Mouse (Mus musculus) CH12.LX (cell line): ENCODE measurements around the gene Dpm1. TPM values are rescaled to one million over a fixed set of nuclear protein-coding genes. Genes with fewer than 3 reads are reported as not detected.

Source experiments
- DNase-seq: peaks from one replicate; pipeline ENCODE4 v3.0.0-alpha.2; 2013; ENCODE audit errors: extremely low read depth
- H3K27ac ChIP-seq: 2 replicates; pipeline ENCODE4 v1.5.1; 2012; ENCODE audit warnings: low read depth, mild to moderate bottlenecking, control low read depth, moderate library complexity; ENCODE audit not compliant: insufficient read depth
- H3K27me3 ChIP-seq: replicated peaks from 2 replicates; pipeline ENCODE3; 2012; ENCODE audit warnings: inconsistent platforms
- H3K36me3 ChIP-seq, 2 experiments: replicated peaks in 1 of 2; 2 replicates each; pipeline versions ENCODE3 to v1.6.1; 2012; ENCODE audit warnings: inconsistent platforms in 1 of 2, low read length in 1 of 2, mild to moderate bottlenecking in 1 of 2, mixed read lengths in 1 of 2, moderate library complexity in 1 of 2; ENCODE audit not compliant: control insufficient read depth in 1 of 2, insufficient read depth in 1 of 2
- H3K4me1 ChIP-seq, 2 experiments: 2 replicates each; pipeline ENCODE4 v1.6.1; 2012; ENCODE audit warnings: inconsistent platforms in 1 of 2, moderate library complexity in 1 of 2; ENCODE audit not compliant: insufficient read depth in 2 of 2, control insufficient read depth in 1 of 2
- H3K4me2 ChIP-seq: 2 replicates; pipeline ENCODE4 v1.6.1; 2012; ENCODE audit warnings: low read depth, mild to moderate bottlenecking, control low read depth; ENCODE audit not compliant: poor library complexity, insufficient read depth, severe bottlenecking
- H3K4me3 ChIP-seq, 3 experiments: fragments of 150-350 bp in 1 of 3; sonication (generic) in 1 of 3; replicated peaks in 1 of 3; 2 replicates each; pipeline versions ENCODE3 to v1.5.1; 2011 to 2012; ENCODE audit warnings: low read depth in 2 of 3, low read length in 2 of 3, mild to moderate bottlenecking in 2 of 3, moderate library complexity in 2 of 3, control low read depth in 1 of 3, improper control_type of control experiment in 1 of 3, inconsistent platforms in 1 of 3, mixed read lengths in 1 of 3; ENCODE audit not compliant: poor library complexity in 1 of 3
- H3K79me2 ChIP-seq: replicated peaks from 2 replicates; pipeline ENCODE4 v1.6.1; 2012; ENCODE audit warnings: mild to moderate bottlenecking, moderate library complexity; ENCODE audit not compliant: control insufficient read depth, poor library complexity, insufficient read depth, severe bottlenecking; ENCODE audit errors: extremely low read depth
- H3K9ac ChIP-seq: 2 replicates; pipeline ENCODE4 v1.6.1; 2012; ENCODE audit warnings: low read depth, mild to moderate bottlenecking, control low read depth, moderate library complexity; ENCODE audit not compliant: insufficient read depth
- H3K9me3 ChIP-seq: replicated peaks from 2 replicates; pipeline ENCODE3; 2012; ENCODE audit warnings: low read length, inconsistent platforms, mixed read lengths
- CHD2 ChIP-seq: IDR thresholded peaks from 2 replicates; pipeline ENCODE4 v1.6.1; 2011; ENCODE audit warnings: low read length, improper control_type of control experiment
- ELF1 ChIP-seq: IDR thresholded peaks from 2 replicates; pipeline ENCODE4 v1.6.1; 2014; ENCODE audit warnings: low read depth, mild to moderate bottlenecking, inconsistent platforms, low read length, improper control_type of control experiment
- EP300 ChIP-seq: IDR thresholded peaks from 2 replicates; pipeline ENCODE4 v1.6.1; 2011; ENCODE audit warnings: low read length, improper control_type of control experiment
- GABPA ChIP-seq: IDR thresholded peaks from 2 replicates; pipeline ENCODE4 v1.6.1; 2012; ENCODE audit warnings: low read depth, low read length, improper control_type of control experiment, inconsistent platforms; ENCODE audit not compliant: insufficient replicate concordance
- HCFC1 ChIP-seq: IDR thresholded peaks from 2 replicates; pipeline ENCODE4 v1.6.1; 2012; ENCODE audit warnings: low read depth, mild to moderate bottlenecking, inconsistent platforms, low read length, improper control_type of control experiment
- MAFK ChIP-seq: IDR thresholded peaks from 2 replicates; pipeline ENCODE4 v1.6.1; 2011; ENCODE audit warnings: low read length, improper control_type of control experiment; ENCODE audit not compliant: insufficient replicate concordance
- MEF2A ChIP-seq: IDR thresholded peaks from 2 replicates; pipeline ENCODE4 v1.6.1; 2014; ENCODE audit warnings: low read depth, mild to moderate bottlenecking, inconsistent platforms, low read length, improper control_type of control experiment, borderline replicate concordance
- MYC ChIP-seq: IDR thresholded peaks from 2 replicates; pipeline ENCODE4 v1.6.1; 2011; ENCODE audit warnings: low read depth, mild to moderate bottlenecking, improper control_type of control experiment, low read length
- PAX5 ChIP-seq: IDR thresholded peaks from 2 replicates; pipeline ENCODE4 v1.6.1; 2012; ENCODE audit warnings: low read length, inconsistent platforms, mixed read lengths
- POLR2A ChIP-seq: IDR thresholded peaks from 2 replicates; pipeline ENCODE4 v1.6.1; 2011; ENCODE audit warnings: low read depth, mild to moderate bottlenecking, improper control_type of control experiment, low read length
- POLR2AphosphoS2 ChIP-seq: IDR thresholded peaks from 2 replicates; pipeline ENCODE4 v1.6.1; 2011; ENCODE audit warnings: low read depth, low read length, improper control_type of control experiment
- RAD21 ChIP-seq: IDR thresholded peaks from 2 replicates; pipeline ENCODE4 v1.6.1; 2011; ENCODE audit warnings: low read depth, mild to moderate bottlenecking, low read length, improper control_type of control experiment, moderate library complexity
- SIN3A ChIP-seq: IDR thresholded peaks from 2 replicates; pipeline ENCODE4 v1.6.1; 2012; ENCODE audit warnings: low read length, improper control_type of control experiment, inconsistent platforms
- TCF12 ChIP-seq: IDR thresholded peaks from 2 replicates; pipeline ENCODE4 v1.6.1; 2014; ENCODE audit warnings: low read depth, mild to moderate bottlenecking, inconsistent platforms, low read length, improper control_type of control experiment
- UBTF ChIP-seq: IDR thresholded peaks from 2 replicates; pipeline ENCODE4 v1.6.1; 2012; ENCODE audit warnings: low read depth, mild to moderate bottlenecking, inconsistent platforms, low read length, improper control_type of control experiment, moderate library complexity
- USF2 ChIP-seq: conservative IDR thresholded peaks from 2 replicates; pipeline ENCODE4 v1.6.1; 2011; ENCODE audit warnings: low read depth, low read length, improper control_type of control experiment
- ZC3H11A ChIP-seq: IDR thresholded peaks from 2 replicates; pipeline ENCODE4 v1.6.1; 2012; ENCODE audit warnings: low read depth, mild to moderate bottlenecking, inconsistent platforms, low read length, improper control_type of control experiment
- dilution Hi-C: fragments of 300-500 bp; cut with MboI; formaldehyde crosslinking; loops from 2 replicates; pipeline ENCODE4 v1.14.3; 2020; ENCODE audit warnings: low sequenced_read_pairs; ENCODE audit not compliant: extremely low pct_unique_long_range_greater_than_20kb, extremely low pct_ligation_motif_present
- in situ Hi-C: fragments of 300-500 bp; cut with MboI; formaldehyde crosslinking; loops from 3 replicates; pipeline ENCODE4 v1.14.3; 2019; ENCODE audit warnings: low sequenced_read_pairs, low pct_ligation_motif_present, low pct_unique_long_range_greater_than_20kb, mixed read lengths
- polyA plus RNA-seq: library from polyadenylated mRNA; unstranded; fragments of >175 nt; gene quantifications from 2 replicates; pipeline ENCODE4 v1.2.1, GENCODE M21; 2012; ENCODE audit warnings: low read depth; ENCODE audit not compliant: insufficient read length
- total RNA-seq, 2 experiments: library from RNA; depleted of rRNA; stranded (reverse); fragments of 300-350 nt in 1 of 2; fragments of >200 nt in 1 of 2; gene quantifications; 2 replicates each; pipeline ENCODE4 v1.2.3; 2012 to 2014

Gene Dpm1
- total and polyA plus RNA-seq, 3 experiments = 28.5 to 52.9 (median 30.7) TPM

GRCm38 (mm10) chr2:168238335-168238734 is 7.9 kb upstream of the Dpm1 start:
- H3K79me2 ChIP-seq = no peaks in the 10 kb centered on the region
- in situ Hi-C loops = no loop called here
- no peak overlapping the region for H3K4me2 ChIP-seq
- peaks cover 41% of the 10 kb centered on the region for H3K27me3 ChIP-seq
- no peak for TF ChIP-seq EP300
- TF ChIP-seq POLR2A = no peak
- no peak for TF ChIP-seq USF2
- no peak for TF ChIP-seq GABPA
- no peak for TF ChIP-seq ZC3H11A
- no peak for TF ChIP-seq MAFK
- TF ChIP-seq SIN3A = no peak
- no peak for TF ChIP-seq HCFC1
- TF ChIP-seq MEF2A = no peak
- no peak for TF ChIP-seq RAD21
- no peak for TF ChIP-seq ELF1
- no peak for TF ChIP-seq MYC
- no peak for TF ChIP-seq POLR2AphosphoS2
- no peak for TF ChIP-seq CHD2
- no peaks in the 10 kb centered on the region for H3K4me1 ChIP-seq
- no peak overlapping the region for H3K9ac ChIP-seq
- H3K4me3 ChIP-seq = no peak overlapping the region
- dilution Hi-C loops = no loop called here
- H3K36me3 ChIP-seq = peaks cover 0 to 7% of the 10 kb centered on the region in 2 experiments
- H3K9me3 ChIP-seq = peaks cover 8% of the 10 kb centered on the region
- no peak for DNase-seq
- no peak overlapping the region for H3K27ac ChIP-seq

- no peak for DNase-seq
- in situ Hi-C loops = no loop called here
- Histone ChIP-seq H3K79me2 (peaks cover 29% of the 10 kb centered on the region), H3K4me1 (peaks cover 9 to 25% of the 10 kb centered on the region in 2 experiments), H3K27me3 (peaks cover 6% of the 10 kb centered on the region), H3K9ac (no peak overlapping the region), H3K36me3 (peaks cover 0 to 24% of the 10 kb centered on the region in 2 experiments), H3K4me3 (no peak overlapping the region), H3K9me3 (peaks cover 3% of the 10 kb centered on the region), H3K27ac (no peak overlapping the region), H3K4me2 (no peak overlapping the region)
- dilution Hi-C loops = no loop called here
- TF ChIP-seq TCF12 (no peak), UBTF (no peak), PAX5 (no peak)
Measured at GRCm38 (mm10) chr2:168233286-168233685, 2.9 kb upstream of the Dpm1 start.
